Mouse (Mus musculus): ENCODE results near the gene Mkrn2os.

- TF ChIP-seq CTCF (IDR thresholded peaks at IDR 0.05; ENCODE audit: insufficient read depth, low read length) (no peak), POLR2A (IDR thresholded peaks at IDR 0.05; ENCODE audit: borderline replicate concordance, extremely low read depth, low read depth, low read length) (no peak)
Observed at GRCm38 (mm10) chr6:115534617-115535016, 57.8 kb downstream of the Mkrn2os start.

Measured in lung, adult 2 months (tissue).